Mouse (Mus musculus): ENCODE measurements around the gene Tns3. TPM values are rescaled to one million over a fixed set of nuclear protein-coding genes. Genes with fewer than 3 reads are reported as not detected.
A peak's percentile ranks its signal among the peaks of the same experiment; 100 is the strongest.

Tns3 gene
- polyA plus RNA-seq, 1 experiment from 2014 or later: 13.8 TPM

DNA sequence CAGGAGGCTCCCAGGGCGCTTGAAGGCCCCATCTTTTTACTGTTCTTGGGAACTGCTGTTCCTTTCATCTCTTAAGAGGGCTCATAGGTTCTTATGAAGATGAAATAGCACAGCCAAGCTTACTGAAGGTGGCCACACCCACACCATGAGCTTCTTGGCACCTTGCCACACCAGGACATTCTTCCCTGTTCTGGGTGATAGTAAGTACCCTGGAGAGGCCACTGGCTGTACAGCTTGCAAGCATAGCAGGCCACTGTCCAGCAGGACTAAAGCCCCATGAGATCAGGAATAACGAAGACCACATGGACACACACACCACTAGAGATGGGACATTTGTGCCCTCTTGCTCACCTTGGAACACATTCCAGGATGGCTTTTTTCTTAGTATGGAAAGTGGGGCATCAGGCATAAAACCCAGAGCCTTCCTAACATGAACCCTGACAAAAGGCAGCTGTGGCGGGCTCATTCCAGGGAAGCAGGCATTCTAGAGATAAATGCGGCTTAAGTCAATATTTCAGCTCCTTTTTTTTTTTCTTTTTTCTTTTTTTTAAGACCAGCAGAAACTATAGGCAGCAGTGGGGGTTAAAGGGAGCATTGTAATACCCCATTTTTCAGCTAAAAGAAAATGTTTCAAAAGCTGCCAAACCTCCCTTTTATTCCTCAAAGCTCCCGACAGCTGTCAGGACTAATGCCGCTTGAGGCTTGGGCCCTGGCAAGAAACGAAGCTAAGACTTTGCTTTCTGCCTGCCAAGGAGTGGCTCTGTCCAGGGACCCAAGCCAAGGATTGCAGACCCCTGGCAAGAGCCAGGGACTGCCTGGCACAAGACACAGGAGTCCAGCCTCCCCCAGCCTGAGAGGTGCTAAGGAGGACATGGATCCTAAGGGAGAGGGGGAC is 150.7 kb downstream of the Tns3 start:
- Histone ChIP-seq H3K27ac (no peak overlapping the region), H3K36me3 (replicated peaks) (peaks cover 53% of the 10 kb centered on the region), H3K9me3 (no peaks in the 10 kb centered on the region), H3K4me3 (no peak overlapping the region), H3K27me3 (ENCODE audit: poor library complexity, severe bottlenecking) (no peaks in the 10 kb centered on the region), H3K4me1 (peaks cover 9% of the 10 kb centered on the region)
- no peak for DNase-seq (ENCODE audit: extremely low spot score, low spot score)
- WGBS: 76% methylated on average over 7 of the region's 7 CpGs

DNA sequence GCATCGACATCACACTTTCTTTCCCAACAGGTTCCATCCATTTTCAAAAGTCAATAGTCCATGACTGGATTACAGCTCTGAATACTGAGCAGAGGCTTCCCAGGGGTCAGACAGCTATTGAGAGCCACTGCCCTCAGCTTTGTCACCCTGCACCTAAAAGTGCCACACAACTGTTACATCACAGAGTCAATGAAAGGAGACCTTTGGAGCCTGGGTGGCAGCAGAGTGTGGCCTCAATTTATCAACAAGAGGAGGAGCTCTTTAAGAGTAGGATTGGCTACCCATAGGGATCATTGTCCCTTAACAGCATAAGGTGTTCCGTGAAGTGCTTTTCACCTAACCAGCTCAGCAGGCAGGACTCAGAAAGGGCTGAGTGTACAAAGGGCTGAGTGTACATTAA is 154.0 kb downstream of the Tns3 start:
- Histone ChIP-seq H3K36me3 (replicated peaks) (peaks cover 59% of the 10 kb centered on the region), H3K27ac (no peak overlapping the region), H3K4me1 (peaks cover 9% of the 10 kb centered on the region), H3K27me3 (ENCODE audit: poor library complexity, severe bottlenecking) (no peaks in the 10 kb centered on the region), H3K4me3 (no peak overlapping the region), H3K9me3 (no peaks in the 10 kb centered on the region)
- 68% methylated on average over 2 of the region's 2 CpGs for WGBS
- no peak for DNase-seq (ENCODE audit: extremely low spot score, low spot score)

DNA sequence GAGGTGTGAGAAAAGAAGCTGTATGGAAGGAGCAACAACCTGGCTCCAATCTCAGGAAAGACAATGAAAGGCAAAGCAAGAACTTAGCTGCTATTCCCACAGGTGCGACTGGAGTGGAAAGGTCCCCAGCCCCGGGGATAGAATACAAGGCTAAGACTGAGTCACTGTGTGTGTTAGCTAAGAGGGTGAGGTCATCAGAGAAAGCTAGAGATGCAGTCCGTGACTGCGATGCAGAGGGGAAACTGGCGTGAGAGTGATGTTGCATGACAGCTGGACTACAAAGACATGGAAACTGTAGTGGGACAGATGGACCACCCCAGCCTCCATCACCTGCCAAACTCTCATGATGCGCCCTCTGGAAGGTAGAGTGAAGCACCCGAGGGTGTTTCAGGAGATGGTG is 154.7 kb downstream of the Tns3 start:
- 86% methylated on average over 7 of the region's 7 CpGs for WGBS
- Histone ChIP-seq H3K9me3 (no peaks in the 10 kb centered on the region), H3K4me1 (peaks cover 9% of the 10 kb centered on the region), H3K27ac (no peak overlapping the region), H3K36me3 (replicated peaks) (peaks cover 61% of the 10 kb centered on the region), H3K27me3 (ENCODE audit: poor library complexity, severe bottlenecking) (no peaks in the 10 kb centered on the region), H3K4me3 (no peak overlapping the region)
- no peak for DNase-seq (ENCODE audit: extremely low spot score, low spot score)

DNA sequence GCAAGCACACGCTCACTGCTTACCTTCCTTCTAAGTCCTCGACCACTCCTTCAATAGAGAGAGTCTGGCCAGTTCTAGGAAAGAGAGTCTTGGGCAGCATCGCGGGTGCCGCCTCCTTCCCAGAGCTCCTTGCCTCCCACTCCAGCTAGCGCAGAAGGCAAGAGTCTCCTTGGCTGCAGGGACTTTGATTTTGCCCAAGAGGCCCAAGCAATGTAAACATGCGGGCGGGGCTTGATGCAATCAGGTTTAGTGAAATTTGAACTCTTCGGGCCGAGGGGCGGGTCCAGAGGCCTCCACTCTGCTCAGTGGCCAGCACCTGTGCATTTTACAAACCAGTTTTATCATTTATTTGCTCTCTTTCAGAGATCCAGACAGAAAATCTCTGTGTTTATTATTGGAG is 160.6 kb downstream of the Tns3 start:
- Histone ChIP-seq H3K27ac (no peak overlapping the region), H3K4me1 (peaks cover 14% of the 10 kb centered on the region), H3K27me3 (ENCODE audit: poor library complexity, severe bottlenecking) (no peaks in the 10 kb centered on the region), H3K4me3 (no peak overlapping the region), H3K9me3 (no peaks in the 10 kb centered on the region), H3K36me3 (replicated peaks) (peaks cover 42% of the 10 kb centered on the region)
- 31% methylated on average over 11 of the region's 11 CpGs for WGBS
- DNase-seq (ENCODE audit: extremely low spot score, low spot score): no peak

DNA sequence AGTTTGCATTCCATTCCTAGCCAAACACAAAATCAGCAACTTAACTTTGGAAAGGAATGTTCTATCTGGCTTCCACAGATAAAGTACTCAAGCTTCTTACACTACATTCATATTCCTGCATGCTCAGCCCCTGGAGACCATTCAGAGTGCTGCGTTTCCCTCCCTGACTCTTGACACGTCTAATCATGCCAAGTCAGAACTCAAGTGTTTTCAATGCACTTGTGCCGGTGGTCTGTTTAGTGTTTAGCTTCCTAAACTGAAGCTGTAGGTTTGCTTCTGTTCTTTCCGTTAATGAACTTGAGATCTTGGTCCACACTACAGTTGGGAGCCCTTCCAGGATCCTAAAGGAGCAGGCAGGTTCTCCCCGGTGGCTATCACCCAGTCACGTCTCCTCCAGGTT is 163.5 kb downstream of the Tns3 start:
- H3K36me3 ChIP-seq (replicated peaks): peaks cover 21% of the 10 kb centered on the region
- DNase-seq (ENCODE audit: extremely low spot score, low spot score): no peak
- 93% methylated on average over 6 of the region's 6 CpGs for WGBS

DNA sequence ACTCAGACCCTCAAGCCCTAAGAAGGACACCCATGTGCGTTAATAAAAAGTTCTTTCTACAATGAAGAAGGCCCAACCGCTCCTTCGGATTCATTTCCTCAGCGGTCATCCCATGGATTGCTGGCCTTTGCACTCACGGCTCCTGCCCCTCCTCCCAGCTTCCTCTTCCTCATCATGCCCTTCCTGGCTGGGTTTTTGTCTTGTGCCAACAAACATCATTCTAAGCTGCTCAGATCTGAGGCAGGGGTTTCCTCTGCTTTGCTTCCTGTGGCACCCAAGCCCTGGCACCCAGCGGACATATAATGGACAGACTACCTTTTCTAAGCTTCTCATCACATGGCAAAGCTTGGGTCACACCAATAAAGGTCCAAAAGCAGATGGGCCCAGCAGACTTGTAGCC is 167.2 kb downstream of the Tns3 start:
- Histone ChIP-seq H3K4me1 (no peaks in the 10 kb centered on the region), H3K27me3 (ENCODE audit: poor library complexity, severe bottlenecking) (no peaks in the 10 kb centered on the region), H3K36me3 (replicated peaks) (peaks cover 18% of the 10 kb centered on the region), H3K9me3 (no peaks in the 10 kb centered on the region), H3K27ac (0 out of 2 replicates have a peak overlapping the region, but pooled peaks have one; percentile 40), H3K4me3 (no peak overlapping the region)
- 85% methylated on average over 6 of the region's 6 CpGs for WGBS
- DNase-seq (ENCODE audit: extremely low spot score, low spot score): no peak

More for the DNA sequence above, 163.5 kb downstream of the Tns3 start:
- no peaks in the 10 kb centered on the region for H3K9me3 ChIP-seq
- H3K4me1 ChIP-seq: peaks cover 14% of the 10 kb centered on the region
- H3K4me3 ChIP-seq: no peak overlapping the region
- H3K27me3 ChIP-seq (ENCODE audit: poor library complexity, severe bottlenecking): no peaks in the 10 kb centered on the region
- H3K27ac ChIP-seq: no peak overlapping the region

DNA sequence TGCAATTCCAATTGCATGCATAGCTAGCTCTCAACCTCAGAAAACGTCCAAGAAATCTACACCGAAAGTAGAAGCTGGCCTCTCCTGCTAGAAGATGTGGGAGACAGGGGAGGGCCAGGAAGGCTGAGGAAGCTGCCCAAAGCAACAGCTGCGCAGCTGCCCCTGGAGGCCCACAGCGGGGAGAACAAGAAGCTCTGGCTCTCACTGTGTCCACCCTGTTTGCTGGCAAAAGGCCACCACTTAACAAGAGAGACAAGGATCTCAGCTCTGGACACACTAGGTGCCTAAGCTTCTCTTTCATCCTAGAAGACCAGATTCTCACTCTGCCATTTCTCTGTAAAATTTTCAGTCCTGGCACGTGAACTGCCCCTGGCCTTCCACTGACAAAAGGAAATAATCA is 167.6 kb downstream of the Tns3 start:
- H3K27ac ChIP-seq: 0 out of 2 replicates have a peak overlapping the region, but pooled peaks have one; percentile 40
- no peak for DNase-seq (ENCODE audit: extremely low spot score, low spot score)

DNA sequence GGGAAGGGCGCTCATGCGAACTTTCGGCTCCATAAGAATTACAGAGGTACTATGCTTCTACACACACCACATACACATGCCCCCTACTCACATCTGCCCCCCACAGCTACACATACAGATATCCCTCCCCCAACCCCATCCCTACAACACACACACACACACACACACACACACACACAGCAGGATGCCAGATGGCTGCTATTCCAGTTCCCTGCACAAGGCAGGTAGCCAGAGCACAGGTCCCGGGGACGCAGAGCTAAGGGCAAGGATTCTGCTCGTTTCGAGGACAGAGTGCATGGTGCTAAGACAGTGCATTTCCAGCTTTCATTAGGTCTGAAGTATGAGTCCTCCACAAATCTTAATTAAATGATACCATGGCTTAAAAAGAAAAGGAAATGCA is 168.5 kb downstream of the Tns3 start:
- H3K4me3 ChIP-seq: no peak overlapping the region
- peaks cover 31% of the 10 kb centered on the region for H3K36me3 ChIP-seq (replicated peaks)
- no peaks in the 10 kb centered on the region for H3K9me3 ChIP-seq
- DNase-seq (ENCODE audit: extremely low spot score, low spot score): no peak
- H3K27ac ChIP-seq: no peak overlapping the region
- no peaks in the 10 kb centered on the region for H3K27me3 ChIP-seq (ENCODE audit: poor library complexity, severe bottlenecking)
- H3K4me1 ChIP-seq: no peaks in the 10 kb centered on the region
- 92% methylated on average over 7 of the region's 7 CpGs for WGBS

More for the DNA sequence above, 167.6 kb downstream of the Tns3 start:
- no peaks in the 10 kb centered on the region for H3K9me3 ChIP-seq
- no peaks in the 10 kb centered on the region for H3K27me3 ChIP-seq (ENCODE audit: poor library complexity, severe bottlenecking)
- no peaks in the 10 kb centered on the region for H3K4me1 ChIP-seq
- H3K36me3 ChIP-seq (replicated peaks): peaks cover 22% of the 10 kb centered on the region
- 84% methylated on average over 5 of the region's 5 CpGs for WGBS
- no peak overlapping the region for H3K4me3 ChIP-seq

DNA sequence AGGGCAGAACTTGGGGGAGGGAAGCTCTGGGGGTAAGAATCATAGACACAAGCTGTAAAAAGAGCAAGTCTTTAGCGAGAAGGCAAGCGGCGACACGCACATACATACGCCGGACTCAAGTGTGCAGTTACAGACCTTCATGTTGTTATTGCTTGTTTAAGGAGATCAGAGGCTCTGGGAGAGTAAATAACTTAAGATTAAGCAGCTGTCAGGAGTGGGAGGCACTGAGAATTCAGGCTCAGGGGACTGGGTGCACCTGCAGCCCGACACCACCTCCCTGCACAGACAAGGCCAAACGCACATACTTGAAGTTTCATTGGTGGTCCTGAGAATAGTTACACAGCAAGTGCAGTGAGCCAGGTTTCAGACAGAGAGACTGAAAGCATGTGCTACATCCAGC is 169.3 kb downstream of the Tns3 start:
- H3K27ac ChIP-seq: no peak overlapping the region
- H3K9me3 ChIP-seq: no peaks in the 10 kb centered on the region
- H3K27me3 ChIP-seq (ENCODE audit: poor library complexity, severe bottlenecking): no peaks in the 10 kb centered on the region
- H3K4me3 ChIP-seq: no peak overlapping the region
- no peaks in the 10 kb centered on the region for H3K4me1 ChIP-seq
- H3K36me3 ChIP-seq (replicated peaks): peaks cover 34% of the 10 kb centered on the region
- no peak for DNase-seq (ENCODE audit: extremely low spot score, low spot score)
- WGBS: 92% methylated on average over 8 of the region's 8 CpGs

DNA sequence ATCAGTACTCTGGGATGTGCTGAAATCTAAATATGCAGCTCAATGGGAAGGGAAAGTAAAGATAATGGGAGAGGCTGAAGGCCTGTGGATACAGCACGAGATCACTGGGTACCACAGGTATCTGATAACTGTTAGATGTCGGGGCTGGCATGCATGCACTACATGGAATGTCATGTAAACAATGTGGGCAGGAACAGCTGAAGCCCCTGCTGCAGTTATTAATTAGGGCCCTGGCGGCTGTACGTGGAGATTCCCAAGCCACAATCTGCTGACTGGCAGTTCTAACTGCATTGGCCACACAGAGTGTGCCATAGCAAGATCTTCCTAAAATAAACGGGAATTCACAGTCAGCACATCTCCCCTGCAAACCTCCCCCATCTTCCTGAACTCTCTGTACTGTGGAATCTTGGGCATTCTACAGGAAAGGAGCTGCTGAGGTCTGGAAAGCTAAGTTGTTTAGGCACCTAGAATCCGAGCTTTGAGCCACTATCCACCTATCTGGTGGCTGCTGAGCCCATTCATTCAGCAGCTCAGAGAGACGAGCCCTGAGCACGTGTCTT is 170.3 kb downstream of the Tns3 start:
- H3K27me3 ChIP-seq (ENCODE audit: poor library complexity, severe bottlenecking): no peaks in the 10 kb centered on the region
- no peak overlapping the region for H3K27ac ChIP-seq
- WGBS: 82% methylated on average over 8 of the region's 8 CpGs
- H3K4me3 ChIP-seq: no peak overlapping the region
- no peak for DNase-seq (ENCODE audit: extremely low spot score, low spot score)
- H3K4me1 ChIP-seq: no peaks in the 10 kb centered on the region
- peaks cover 34% of the 10 kb centered on the region for H3K36me3 ChIP-seq (replicated peaks)
- no peaks in the 10 kb centered on the region for H3K9me3 ChIP-seq

DNA sequence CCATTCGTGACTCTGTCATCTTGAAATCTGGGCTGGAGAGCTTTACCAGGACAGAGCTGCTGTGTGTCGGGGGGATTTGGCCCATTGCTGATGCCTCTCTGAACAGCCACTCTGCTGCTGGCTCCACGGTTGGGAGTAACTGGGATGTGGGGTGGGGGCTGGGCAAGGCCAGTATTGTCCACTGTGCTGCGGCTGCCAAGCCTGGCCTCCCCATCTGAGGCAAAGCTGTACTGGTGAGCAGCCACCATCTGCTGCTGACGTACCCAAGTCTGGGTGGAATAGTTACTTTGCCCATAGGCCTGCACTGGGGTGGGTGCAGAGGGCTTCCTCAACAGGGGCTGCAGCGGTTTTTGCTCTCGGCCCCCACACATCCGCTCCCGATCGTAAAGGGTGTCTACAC is 172.0 kb downstream of the Tns3 start:
- H3K9me3 ChIP-seq: no peaks in the 10 kb centered on the region
- H3K27ac ChIP-seq: no peak overlapping the region
- H3K4me1 ChIP-seq: no peaks in the 10 kb centered on the region
- H3K36me3 ChIP-seq (replicated peaks): peaks cover 34% of the 10 kb centered on the region
- no peak overlapping the region for H3K4me3 ChIP-seq
- H3K27me3 ChIP-seq (ENCODE audit: poor library complexity, severe bottlenecking): no peaks in the 10 kb centered on the region
- no peak for DNase-seq (ENCODE audit: extremely low spot score, low spot score)
- WGBS: 92% methylated on average over 10 of the region's 10 CpGs

DNA sequence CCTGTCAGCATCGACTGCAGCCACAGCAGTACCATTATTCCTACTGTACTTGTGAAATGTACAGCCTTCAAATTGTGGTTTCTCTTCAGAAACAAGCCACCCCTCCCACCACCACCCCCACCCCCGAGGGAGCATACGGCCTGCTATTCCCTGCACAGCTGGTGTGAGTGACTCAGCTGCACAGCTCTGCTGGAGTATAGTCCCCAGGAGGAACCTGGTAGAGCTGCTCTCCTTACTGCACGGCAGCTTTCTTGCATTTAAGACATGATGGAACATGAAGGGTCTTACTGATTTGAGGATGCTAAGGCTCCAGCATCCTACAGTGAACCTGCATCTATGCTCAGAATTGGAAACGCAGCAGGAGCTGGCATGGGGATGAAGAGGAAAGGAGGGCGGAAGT is 176.1 kb downstream of the Tns3 start:
- Histone ChIP-seq H3K27ac (no peak overlapping the region), H3K4me3 (no peak overlapping the region), H3K36me3 (replicated peaks) (peaks cover 41% of the 10 kb centered on the region), H3K4me1 (no peaks in the 10 kb centered on the region), H3K9me3 (no peaks in the 10 kb centered on the region), H3K27me3 (ENCODE audit: poor library complexity, severe bottlenecking) (no peaks in the 10 kb centered on the region)
- DNase-seq (ENCODE audit: extremely low spot score, low spot score): no peak
- 84% methylated on average over 6 of the region's 6 CpGs for WGBS

DNA sequence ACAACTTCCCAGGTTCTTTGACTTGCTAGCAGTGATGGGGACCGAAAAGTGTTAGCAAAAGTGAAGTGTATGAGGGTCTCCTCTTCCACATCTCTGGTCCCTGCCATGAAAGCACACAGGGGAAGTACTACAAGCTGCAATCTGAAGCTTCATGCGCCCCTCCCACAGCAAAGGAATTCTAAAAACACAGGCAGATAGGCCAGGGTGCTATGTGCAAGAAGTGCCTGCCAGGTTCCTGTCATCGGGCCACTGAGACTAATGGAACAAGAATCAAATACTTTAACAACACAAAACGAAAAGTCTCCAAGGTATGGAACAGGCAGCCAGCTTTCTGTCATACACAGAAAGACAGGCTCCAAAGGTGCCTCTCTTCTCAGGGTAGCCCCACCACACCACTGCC is 177.8 kb downstream of the Tns3 start:
- Histone ChIP-seq H3K36me3 (replicated peaks) (peaks cover 24% of the 10 kb centered on the region), H3K4me1 (no peaks in the 10 kb centered on the region), H3K9me3 (no peaks in the 10 kb centered on the region), H3K27me3 (ENCODE audit: poor library complexity, severe bottlenecking) (no peaks in the 10 kb centered on the region), H3K27ac (no peak overlapping the region), H3K4me3 (no peak overlapping the region)
- DNase-seq (ENCODE audit: extremely low spot score, low spot score): no peak
- WGBS: 94% methylated on average over 4 of the region's 4 CpGs
